24 mouse cellular contexts compared by ENCODE assay signal in the genomic region with DNA sequence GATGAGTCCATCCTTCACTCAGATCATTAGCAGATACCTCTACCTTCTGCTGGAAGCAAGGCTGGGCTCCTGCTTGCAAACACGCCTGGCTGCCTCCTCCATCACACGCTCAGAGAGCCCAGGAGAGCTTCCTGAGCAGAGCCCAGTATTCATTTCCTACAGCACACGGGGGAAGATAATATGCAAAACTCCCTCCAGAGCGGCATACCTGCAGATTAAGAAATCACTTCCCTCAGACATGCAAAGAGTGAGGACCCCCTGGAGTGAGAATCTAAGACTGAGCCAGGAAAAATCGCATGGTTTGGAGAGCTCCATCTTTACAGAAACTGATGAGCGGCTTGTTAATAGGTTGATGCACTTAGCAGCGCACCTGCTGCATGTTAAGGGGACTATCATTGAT.
A peak's percentile ranks its signal among the peaks of the same experiment; 100 is the strongest.
DNase-seq lines count a peak whose midpoint lies in the region; ATAC-seq and TF ChIP-seq lines count a peak whose summit lies in the region.
"Had no signal": no experiment of that assay in that cellular context is flagged by ENCODE, and none has a peak within 500 bp of the region (broad histone marks: within the 10 kb centered on the region; RNA-seq: fewer than 3 reads in every experiment).

No protein-coding gene starts in this region.

- ATAC-seq in forebrain, postnatal 0 days = peak; percentile 11; the same call in 1 of the 2 replicates
- ATAC-seq in forebrain, embryonic 16.5 days = no peak
- ATAC-seq in monocyte, adult 5-6 weeks (replicated peaks; ENCODE audit: insufficient number of reproducible peaks, low FRiP score, low TSS enrichment, poor library complexity, severe bottlenecking) = no peak
- ATAC-seq: inflammation-experienced regulatory T-cells, adult 6 months; midbrain, embryonic 16.5 days had no signal

- no peaks in the 10 kb centered on the region for H3K36me3 ChIP-seq in forebrain, postnatal 0 days (ENCODE audit: insufficient read depth)
- H3K36me3 ChIP-seq in forebrain, embryonic 16.5 days (ENCODE audit: control insufficient read depth, insufficient read depth) = no peaks in the 10 kb centered on the region
- H3K36me3 ChIP-seq: embryonic facial prominence, embryonic 13.5 days; heart, embryonic 10.5 days; liver, embryonic 15.5 days; lung, embryonic 15.5 days; neural tube, embryonic 15.5 days had no signal

- 62% methylated on average over 7 of the region's 7 CpGs for WGBS in forebrain, postnatal 0 days
- WGBS in forebrain, embryonic 16.5 days = 51% methylated on average over 7 of the region's 7 CpGs

- H3K4me3 ChIP-seq in forebrain, postnatal 0 days (ENCODE audit: low read depth, low read length) = no peak overlapping the region
- no peak overlapping the region for H3K4me3 ChIP-seq in forebrain, embryonic 16.5 days (replicated peaks; ENCODE audit: low read length)
- H3K4me3 ChIP-seq: embryonic facial prominence, embryonic 13.5 days; erythroblast, embryonic 14.5 days; heart, embryonic 10.5 days; left cerebral cortex, adult 2 months; limb, embryonic 15.5 days; liver, embryonic 15.5 days; lung, embryonic 15.5 days; neural tube, embryonic 15.5 days had no signal

- no peak overlapping the region for H3K4me2 ChIP-seq in forebrain, postnatal 0 days (ENCODE audit: low read depth)
- no peak overlapping the region for H3K4me2 ChIP-seq in forebrain, embryonic 16.5 days (ENCODE audit: low read length)
- H3K4me2 ChIP-seq: embryonic facial prominence, embryonic 13.5 days; limb, embryonic 15.5 days; liver, embryonic 15.5 days; lung, embryonic 15.5 days; neural tube, embryonic 15.5 days had no signal

- no peak for TF ChIP-seq CTCF in forebrain, postnatal 0 days (IDR thresholded peaks at IDR 0.05; ENCODE audit: low read depth)
- no peak for TF ChIP-seq CTCF in brain, embryonic 14.5 days (IDR thresholded peaks at IDR 0.05; ENCODE audit: borderline replicate concordance, extremely low read depth, insufficient read depth, insufficient read length)

- H3K27me3 ChIP-seq in forebrain, postnatal 0 days (ENCODE audit: insufficient read depth, low read length) = no peaks in the 10 kb centered on the region
- H3K27me3 ChIP-seq in forebrain, embryonic 16.5 days (replicated peaks; ENCODE audit: control insufficient read depth, insufficient read depth, low read length) = no peaks in the 10 kb centered on the region
- H3K27me3 ChIP-seq: embryonic facial prominence, embryonic 13.5 days; limb, embryonic 15.5 days; liver, embryonic 15.5 days; lung, embryonic 15.5 days; neural tube, embryonic 15.5 days had no signal

- no peak for TF ChIP-seq POLR2A in brain, embryonic 14.5 days (IDR thresholded peaks at IDR 0.05; ENCODE audit: borderline replicate concordance, extremely low read depth, insufficient read depth, insufficient read length, poor library complexity, severe bottlenecking)

- DNase-seq in forebrain, postnatal 0 days = no peak
- peak; percentile 66 for DNase-seq in R1 (ENCODE audit: low read depth, low spot score)
- peak; percentile 72 for DNase-seq in brain, embryonic 14.5 days (ENCODE audit: low read depth)
- DNase-seq in cerebellum, adult 9-10 months = peak; percentile 85
- no peak for DNase-seq in frontal cortex, postnatal 36 days (ENCODE audit: low spot score in 2 of 2)
- DNase-seq in gastrocnemius, postnatal 36 days = no peak
- DNase-seq: adrenal gland, adult 8-10 months; embryo, embryonic 11 days; heart, postnatal 4 days; kidney, adult 18-20 months; left cerebral cortex, postnatal 4 days; lung, postnatal 36 days had no signal

- intact Hi-C loops in gastrocnemius, postnatal 36 days (cut with DNase I) = no loop called here

- peaks cover 8% of the 10 kb centered on the region; the same call in 1 of the 2 replicates for H3K4me1 ChIP-seq in forebrain, postnatal 0 days (ENCODE audit: insufficient read depth)
- H3K4me1 ChIP-seq in forebrain, embryonic 16.5 days (replicated peaks; ENCODE audit: control insufficient read depth, insufficient read depth, low read length) = peaks cover 27% of the 10 kb centered on the region
- H3K4me1 ChIP-seq: heart, embryonic 10.5 days; liver, embryonic 15.5 days had no signal

- no peaks in the 10 kb centered on the region for H3K9me3 ChIP-seq in forebrain, postnatal 0 days (ENCODE audit: low read length)
- no peaks in the 10 kb centered on the region for H3K9me3 ChIP-seq in forebrain, embryonic 16.5 days (ENCODE audit: control insufficient read depth, low read length)
- H3K9me3 ChIP-seq: embryonic facial prominence, embryonic 13.5 days; heart, embryonic 10.5 days; limb, embryonic 15.5 days; liver, embryonic 15.5 days; lung, embryonic 15.5 days; neural tube, embryonic 15.5 days had no signal

- H3K27ac ChIP-seq in forebrain, postnatal 0 days (ENCODE audit: low read depth, low read length) = no peak overlapping the region
- H3K27ac ChIP-seq in forebrain, embryonic 16.5 days (ENCODE audit: low read length) = no peak overlapping the region
- H3K27ac ChIP-seq: embryonic facial prominence, embryonic 13.5 days; heart, embryonic 10.5 days; left cerebral cortex, adult 2 months; limb, embryonic 15.5 days; liver, embryonic 15.5 days; lung, embryonic 15.5 days; neural tube, embryonic 15.5 days had no signal

- H3K9ac ChIP-seq in forebrain, postnatal 0 days = no peak overlapping the region
- no peak overlapping the region for H3K9ac ChIP-seq in forebrain, embryonic 16.5 days (replicated peaks; ENCODE audit: low read depth, low read length)
- H3K9ac ChIP-seq: embryonic facial prominence, embryonic 13.5 days; limb, embryonic 15.5 days; liver, embryonic 15.5 days; lung, embryonic 15.5 days; neural tube, embryonic 15.5 days had no signal

Comparison
In these comparisons a context has a peak if more than half of its experiments do, and no peak if none do; other contexts are left out.
1. DNase-seq: peak in R1 (single experiment), brain, embryonic 14.5 days (single experiment) and cerebellum, adult 9-10 months (single experiment); none in forebrain, postnatal 0 days (single experiment), frontal cortex, postnatal 36 days (0 of 2) and gastrocnemius, postnatal 36 days (0 of 2).